Mouse (Mus musculus) hindbrain, embryonic 16.5 days (tissue): ENCODE measurements around the gene Jhy. TPM values are rescaled to one million over a fixed set of nuclear protein-coding genes. Genes with fewer than 3 reads are reported as not detected.

ENCODE experiments used
- ATAC-seq: fragments of 200-750 bp; cut with Nextera tagmentation; 2 replicates; pipeline ENCODE4 v1.8.0; 2017; ENCODE audit warnings: moderate TSS enrichment, moderate library complexity
- H3K27ac ChIP-seq: fragments of 300-500 bp; sonication (generic); 2 replicates; pipeline ENCODE4 v1.5.1; 2014; ENCODE audit warnings: low read depth, mild to moderate bottlenecking, control low read depth, low read length, moderate library complexity
- H3K27me3 ChIP-seq: fragments of 300-500 bp; sonication (generic); replicated peaks from 2 replicates; pipeline ENCODE4 v1.6.1; 2014; ENCODE audit warnings: low read length; ENCODE audit not compliant: control insufficient read depth, insufficient read depth
- H3K36me3 ChIP-seq: fragments of 300-500 bp; sonication (generic); 2 replicates; pipeline ENCODE4 v1.6.1; 2014; ENCODE audit warnings: mild to moderate bottlenecking, low read length, moderate library complexity, mixed read lengths; ENCODE audit not compliant: control insufficient read depth, insufficient read depth
- H3K4me1 ChIP-seq: fragments of 300-500 bp; sonication (generic); 2 replicates; pipeline ENCODE4 v1.6.1; 2014; ENCODE audit warnings: low read depth, low read length; ENCODE audit not compliant: control insufficient read depth, insufficient read depth
- H3K4me2 ChIP-seq: fragments of 300-500 bp; sonication (generic); 2 replicates; pipeline ENCODE4 v1.6.1; 2014; ENCODE audit warnings: mild to moderate bottlenecking, low read length, control low read depth, moderate library complexity
- H3K4me3 ChIP-seq: fragments of 300-500 bp; sonication (generic); 2 replicates; pipeline ENCODE4 v1.5.1; 2014; ENCODE audit warnings: mild to moderate bottlenecking, low read length, control low read depth, moderate library complexity
- H3K9ac ChIP-seq: fragments of 300-500 bp; sonication (generic); 2 replicates; pipeline ENCODE4 v1.6.1; 2014; ENCODE audit warnings: low read depth, mild to moderate bottlenecking, control low read depth, low read length, moderate library complexity
- H3K9me3 ChIP-seq: fragments of 300-500 bp; sonication (generic); 2 replicates; pipeline ENCODE4 v1.6.1; 2014; ENCODE audit warnings: mild to moderate bottlenecking, low read length, moderate library complexity; ENCODE audit not compliant: control insufficient read depth
- WGBS: fragments of 180-500 bp; shearing (Covaris S2); extraction: QIAGEN DNeasy Blood & Tissue Kit; methylation state at CpG from one replicate; pipeline ENCODE4 v1.1.7; 2014; 5-methylcytosine and 5-hydroxymethylcytosine counted together
- polyA plus RNA-seq: library from polyadenylated mRNA; unstranded; fragments of >200 nt; fragmentation: Nextera tagmentation; extraction: Ambion mirVana; gene quantifications from 2 replicates; pipeline ENCODE4 v1.2.1, GENCODE M21; 2015

Gene Jhy
- polyA plus RNA-seq, 1 experiment from 2014 or later, result 1.3 TPM

- no peak overlapping the region for H3K27ac ChIP-seq
- peaks cover 3% of the 10 kb centered on the region; the same call in 1 of the 2 replicates for H3K4me1 ChIP-seq
- no peaks in the 10 kb centered on the region for H3K36me3 ChIP-seq
- H3K4me2 ChIP-seq, result no peak overlapping the region
- no peak overlapping the region for H3K9ac ChIP-seq
- H3K4me3 ChIP-seq, result no peak overlapping the region
- ATAC-seq, result no peak
- 78% methylated on average over 4 of the region's 4 CpGs for WGBS
- no peaks in the 10 kb centered on the region for H3K27me3 ChIP-seq
- H3K9me3 ChIP-seq, result no peaks in the 10 kb centered on the region
These were observed 16.8 kb downstream of the Jhy start for GRCm38 (mm10) chr9:40947131-40947530.

- no peaks in the 10 kb centered on the region for H3K27me3 ChIP-seq
- no peak for ATAC-seq
These were observed 26.5 kb downstream of the Jhy start for GRCm38 (mm10) chr9:40937425-40937824.

GRCm38 (mm10) chr9:40933323-40933722 lies 30.6 kb downstream of the Jhy start:
- H3K4me2 ChIP-seq, result no peak overlapping the region
- 62% methylated on average over 3 of the region's 3 CpGs for WGBS
- no peaks in the 10 kb centered on the region for H3K4me1 ChIP-seq
- no peaks in the 10 kb centered on the region for H3K9me3 ChIP-seq
- no peak overlapping the region for H3K9ac ChIP-seq
- ATAC-seq, result no peak
- H3K27me3 ChIP-seq, result no peaks in the 10 kb centered on the region
- H3K4me3 ChIP-seq, result no peak overlapping the region
- H3K27ac ChIP-seq, result no peak overlapping the region
- H3K36me3 ChIP-seq, result no peaks in the 10 kb centered on the region

More at GRCm38 (mm10) chr9:40937425-40937824, 26.5 kb downstream of the Jhy start:
- no peak overlapping the region for H3K9ac ChIP-seq
- H3K4me2 ChIP-seq, result no peak overlapping the region
- H3K9me3 ChIP-seq, result no peaks in the 10 kb centered on the region
- no peaks in the 10 kb centered on the region for H3K36me3 ChIP-seq
- no peak overlapping the region for H3K4me3 ChIP-seq
- WGBS, result 69% methylated on average over 7 of the region's 7 CpGs
- no peaks in the 10 kb centered on the region for H3K4me1 ChIP-seq
- H3K27ac ChIP-seq, result no peak overlapping the region

GRCm38 (mm10) chr9:40927351-40927980 lies 36.5 kb downstream of the Jhy start:
- Histone ChIP-seq H3K9me3 (no peaks in the 10 kb centered on the region), H3K4me1 (no peaks in the 10 kb centered on the region), H3K27me3 (no peaks in the 10 kb centered on the region), H3K9ac (no peak overlapping the region), H3K4me3 (no peak overlapping the region), H3K4me2 (no peak overlapping the region), H3K36me3 (no peaks in the 10 kb centered on the region), H3K27ac (no peak overlapping the region)
- no peak for ATAC-seq
- 83% methylated on average over 17 of the region's 17 CpGs for WGBS

- no peaks in the 10 kb centered on the region for H3K4me1 ChIP-seq
- WGBS, result 60% methylated on average over 12 of the region's 12 CpGs
- no peak overlapping the region for H3K9ac ChIP-seq
- H3K4me2 ChIP-seq, result no peak overlapping the region
- no peak overlapping the region for H3K27ac ChIP-seq
- ATAC-seq, result no peak
- no peaks in the 10 kb centered on the region for H3K9me3 ChIP-seq
- no peaks in the 10 kb centered on the region for H3K36me3 ChIP-seq
- no peaks in the 10 kb centered on the region for H3K27me3 ChIP-seq
- H3K4me3 ChIP-seq, result no peak overlapping the region
These were observed 45.9 kb downstream of the Jhy start for GRCm38 (mm10) chr9:40917871-40918613.

- no peak overlapping the region for H3K27ac ChIP-seq
- H3K4me3 ChIP-seq, result no peak overlapping the region
- H3K9me3 ChIP-seq, result no peaks in the 10 kb centered on the region
- no peak for ATAC-seq
- H3K4me1 ChIP-seq, result no peaks in the 10 kb centered on the region
- no peaks in the 10 kb centered on the region for H3K27me3 ChIP-seq
- no peak overlapping the region for H3K4me2 ChIP-seq
- 25% methylated on average over 7 of the region's 7 CpGs for WGBS
- H3K36me3 ChIP-seq, result no peaks in the 10 kb centered on the region
- no peak overlapping the region for H3K9ac ChIP-seq
These were observed 55.0 kb downstream of the Jhy start for GRCm38 (mm10) chr9:40908915-40909314.

- Histone ChIP-seq H3K27ac (no peak overlapping the region), H3K4me1 (no peaks in the 10 kb centered on the region), H3K36me3 (no peaks in the 10 kb centered on the region), H3K4me3 (no peak overlapping the region), H3K9ac (no peak overlapping the region), H3K4me2 (no peak overlapping the region), H3K9me3 (no peaks in the 10 kb centered on the region), H3K27me3 (no peaks in the 10 kb centered on the region)
- ATAC-seq, result no peak
- 60% methylated on average over 8 of the region's 8 CpGs for WGBS
These were observed 55.5 kb downstream of the Jhy start for GRCm38 (mm10) chr9:40908411-40908810.

GRCm38 (mm10) chr9:40907413-40907812 lies 56.5 kb downstream of the Jhy start:
- Histone ChIP-seq H3K4me2 (no peak overlapping the region), H3K9ac (no peak overlapping the region), H3K27ac (no peak overlapping the region), H3K9me3 (no peaks in the 10 kb centered on the region), H3K27me3 (no peaks in the 10 kb centered on the region), H3K4me3 (no peak overlapping the region), H3K4me1 (no peaks in the 10 kb centered on the region), H3K36me3 (no peaks in the 10 kb centered on the region)
- 21% methylated on average over 8 of the region's 8 CpGs for WGBS
- ATAC-seq, result 0 out of 2 replicates have a peak, but pooled peaks have one; percentile 45

- no peak overlapping the region for H3K27ac ChIP-seq
- ATAC-seq, result no peak; the same call in 1 of the 2 replicates
- no peaks in the 10 kb centered on the region for H3K36me3 ChIP-seq
- H3K9ac ChIP-seq, result no peak overlapping the region
- whole genome bisulfite sequencing, result 66% methylated on average over 6 of the region's 6 CpGs
- H3K9me3 ChIP-seq, result no peaks in the 10 kb centered on the region
- no peak overlapping the region for H3K4me3 ChIP-seq
- no peak overlapping the region for H3K4me2 ChIP-seq
- no peaks in the 10 kb centered on the region for H3K4me1 ChIP-seq
- H3K27me3 ChIP-seq, result no peaks in the 10 kb centered on the region
These were observed 71.5 kb downstream of the Jhy start for GRCm38 (mm10) chr9:40892456-40892855.
